ENCODE assay signal across 20 mouse cellular contexts in the genomic region with DNA sequence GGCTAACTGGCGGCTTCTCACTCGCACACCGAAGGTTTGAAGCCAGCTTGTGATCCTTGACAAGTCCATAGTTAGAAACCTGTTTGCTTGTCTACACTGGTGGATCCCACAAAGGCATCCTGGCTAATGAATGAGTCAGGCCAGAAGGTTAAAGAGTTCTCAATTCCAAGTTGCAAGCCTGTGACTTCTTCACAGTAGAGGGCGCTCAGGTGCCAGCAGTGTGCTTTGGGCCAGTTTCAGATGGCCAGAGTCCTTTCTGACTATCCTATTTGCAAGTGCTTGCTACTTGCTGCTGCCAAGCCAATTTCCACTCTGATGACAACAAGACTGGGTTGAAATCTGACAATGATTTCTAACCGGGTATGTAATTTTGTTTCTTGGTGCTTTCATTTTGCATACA. TPM values are rescaled to one million over a fixed set of nuclear protein-coding genes. Genes with fewer than 3 reads are reported as not detected.
A peak's percentile ranks its signal among the peaks of the same experiment; 100 is the strongest.
DNase-seq lines count a peak whose midpoint lies in the region; ATAC-seq and TF ChIP-seq lines count a peak whose summit lies in the region.
"Not testable (repeated sequence)": the region's sequence is repeated elsewhere in the genome, so short reads cannot be mapped to it uniquely, and the experiment has no call there.
"Had no signal": no experiment of that assay in that cellular context is flagged by ENCODE, and none has a peak within 500 bp of the region (broad histone marks: within the 10 kb centered on the region; RNA-seq: fewer than 3 reads in every experiment).

No protein-coding gene starts in this region.

- H3K9ac ChIP-seq in CH12.LX (ENCODE audit: insufficient read depth, low read depth) = not testable (repeated sequence)

- not testable (repeated sequence) for H3K27me3 ChIP-seq in CH12.LX (replicated peaks)

- in situ Hi-C loops in CH12.LX (cut with MboI; ENCODE audit: low pct_ligation_motif_present, low pct_unique_long_range_greater_than_20kb, low sequenced_read_pairs) = not testable (repeated sequence)

- not testable (repeated sequence) for H3K4me3 ChIP-seq in CH12.LX (replicated peaks in 1 of 3; ENCODE audit: low read depth in 2 of 3, low read length in 2 of 3, poor library complexity in 1 of 3)

- H3K79me2 ChIP-seq in CH12.LX (replicated peaks; ENCODE audit: control insufficient read depth, extremely low read depth, insufficient read depth, poor library complexity, severe bottlenecking) = not testable (repeated sequence)

- TF ChIP-seq POLR2A in CH12.LX (IDR thresholded peaks at IDR 0.05; ENCODE audit: low read depth, low read length) = not testable (repeated sequence)

- TF ChIP-seq EP300 in CH12.LX (IDR thresholded peaks at IDR 0.05; ENCODE audit: low read length) = not testable (repeated sequence)

- not testable (repeated sequence) for DNase-seq in CH12.LX (ENCODE audit: extremely low read depth)
- DNase-seq in kidney, adult 11 months = peak; percentile 2

- peak; percentile 83 for ATAC-seq in granulocyte monocyte progenitor cell, adult 5-6 weeks (replicated peaks; ENCODE audit: poor library complexity, severe bottlenecking)
- peak; percentile 86 for ATAC-seq in megakaryocyte progenitor cell, adult 5-6 weeks (replicated peaks; ENCODE audit: poor library complexity)
- ATAC-seq in neutrophil, adult 5-6 weeks (ENCODE audit: extremely low read depth, insufficient number of reproducible peaks, low FRiP score, poor library complexity, severe bottlenecking) = peak; percentile 61; the same call in 1 of the 2 replicates

- peak overlapping the region; percentile 71; the same call in 1 of the 2 replicates for H3K4me2 ChIP-seq in CH12.LX (ENCODE audit: insufficient read depth, low read depth, poor library complexity, severe bottlenecking)

- H3K4me1 ChIP-seq in CH12.LX (ENCODE audit: control insufficient read depth in 1 of 2, insufficient read depth in 2 of 2) = not testable (repeated sequence)

- not testable (repeated sequence) for TF ChIP-seq RAD21 in CH12.LX (IDR thresholded peaks at IDR 0.05; ENCODE audit: low read depth, low read length)

- dilution Hi-C loops in CH12.LX (cut with MboI; ENCODE audit: extremely low pct_ligation_motif_present, extremely low pct_unique_long_range_greater_than_20kb, low sequenced_read_pairs) = not testable (repeated sequence)

- not testable (repeated sequence) for TF ChIP-seq CTCF in CH12.LX (conservative IDR thresholded peaks at IDR 0.05 in 1 of 2, IDR thresholded peaks at IDR 0.05 in 1 of 2; ENCODE audit: low read depth in 2 of 2, low read length in 2 of 2)

- H3K9me3 ChIP-seq in CH12.LX (replicated peaks; ENCODE audit: low read length) = not testable (repeated sequence)

- H3K27ac ChIP-seq in CH12.LX (ENCODE audit: insufficient read depth, low read depth) = not testable (repeated sequence)

- H3K36me3 ChIP-seq in CH12.LX (replicated peaks in 1 of 2; ENCODE audit: control insufficient read depth in 1 of 2, insufficient read depth in 1 of 2, low read length in 1 of 2) = not testable (repeated sequence)

RNA-seq across cellular contexts. Expression of a gene that starts 4.0 kb away (rescaled TPM):
- total RNA-seq in CH12.LX (2012; rRNA removed) (not detected in 2 replicates), CH12.LX (2014; rRNA removed) (not detected in 2 replicates)
- polyA plus RNA-seq in CH12.LX (2012; ENCODE audit: insufficient read length, low read depth) = not detected in 2 replicates
- not detected in 2 replicates for total RNA-seq in granulocyte monocyte progenitor cell, adult 5-6 weeks (2014; fragmentation: Nextera tagmentation)
- not detected in 2 replicates for total RNA-seq in granulocyte monocyte progenitor cell, adult 5-6 weeks (2017)
- not detected in 2 replicates for total RNA-seq in megakaryocyte progenitor cell, adult 5-6 weeks (2015)
- not detected in 2 replicates for total RNA-seq in megakaryocyte progenitor cell, adult 5-6 weeks (2017)
- not detected in 2 replicates for total RNA-seq in neutrophil, adult 5-6 weeks (2017)
- total RNA-seq: adrenal gland, adult 2 months; adrenal gland, postnatal 10 days; adrenal gland, postnatal 25 days; adrenal gland, postnatal 4 days; forebrain, postnatal 0 days; MEL had no signal
- polyA plus RNA-seq: adrenal gland, adult 2 months; brain, embryonic 14.5 days; CD4-positive, CD25-positive, alpha-beta regulatory T cell, adult 4 months; cortical plate, adult 2 months; embryonic facial prominence, embryonic 10.5 days; embryonic facial prominence, embryonic 12.5 days; embryonic facial prominence, embryonic 14.5 days; forebrain, embryonic 11.5 days; forebrain, embryonic 13.5 days; forebrain, embryonic 15.5 days; forebrain, postnatal 0 days had no signal

RNA-seq across cellular contexts. Expression of a gene that starts 30.5 kb away (rescaled TPM):
- total RNA-seq in CH12.LX (2012; rRNA removed) (78.3 and 103 TPM in 2 replicates), CH12.LX (2014; rRNA removed) (6.8 and 7.0 TPM in 2 replicates)
- 12.7 and 14.3 TPM in 2 replicates for polyA plus RNA-seq in CH12.LX (2012; ENCODE audit: insufficient read length, low read depth)
- total RNA-seq in granulocyte monocyte progenitor cell, adult 5-6 weeks (2014; fragmentation: Nextera tagmentation) = not detected in 2 replicates
- total RNA-seq in granulocyte monocyte progenitor cell, adult 5-6 weeks (2017) = not detected in 2 replicates
- not detected in 2 replicates for total RNA-seq in megakaryocyte progenitor cell, adult 5-6 weeks (2015)
- not detected in 2 replicates for total RNA-seq in megakaryocyte progenitor cell, adult 5-6 weeks (2017)
- total RNA-seq in neutrophil, adult 5-6 weeks (2017) = not detected in 2 replicates
- total RNA-seq: adrenal gland, adult 2 months; adrenal gland, postnatal 10 days; adrenal gland, postnatal 25 days; adrenal gland, postnatal 4 days; forebrain, postnatal 0 days; MEL had no signal
- polyA plus RNA-seq: adrenal gland, adult 2 months; brain, embryonic 14.5 days; CD4-positive, CD25-positive, alpha-beta regulatory T cell, adult 4 months; cortical plate, adult 2 months; embryonic facial prominence, embryonic 10.5 days; embryonic facial prominence, embryonic 12.5 days; embryonic facial prominence, embryonic 14.5 days; forebrain, embryonic 11.5 days; forebrain, embryonic 13.5 days; forebrain, embryonic 15.5 days; forebrain, postnatal 0 days had no signal

RNA-seq across cellular contexts. Expression of a gene that starts 52.1 kb away (rescaled TPM):
- total RNA-seq in CH12.LX (2012; rRNA removed) (2.4 and 2.9 TPM in 2 replicates), CH12.LX (2014; rRNA removed) (0.88 TPM in 1 of 2 replicates, not detected in the other)
- 1.7 and 1.9 TPM in 2 replicates for polyA plus RNA-seq in CH12.LX (2012; ENCODE audit: insufficient read length, low read depth)
- not detected in 2 replicates for total RNA-seq in granulocyte monocyte progenitor cell, adult 5-6 weeks (2014; fragmentation: Nextera tagmentation)
- not detected in 2 replicates for total RNA-seq in granulocyte monocyte progenitor cell, adult 5-6 weeks (2017)
- total RNA-seq in megakaryocyte progenitor cell, adult 5-6 weeks (2015) = not detected in 2 replicates
- total RNA-seq in megakaryocyte progenitor cell, adult 5-6 weeks (2017) = not detected in 2 replicates
- total RNA-seq in neutrophil, adult 5-6 weeks (2017) = not detected in 2 replicates
- total RNA-seq: adrenal gland, adult 2 months; adrenal gland, postnatal 10 days; adrenal gland, postnatal 25 days; adrenal gland, postnatal 4 days; forebrain, postnatal 0 days; MEL had no signal
- polyA plus RNA-seq: adrenal gland, adult 2 months; brain, embryonic 14.5 days; CD4-positive, CD25-positive, alpha-beta regulatory T cell, adult 4 months; cortical plate, adult 2 months; embryonic facial prominence, embryonic 10.5 days; embryonic facial prominence, embryonic 12.5 days; embryonic facial prominence, embryonic 14.5 days; forebrain, embryonic 11.5 days; forebrain, embryonic 13.5 days; forebrain, embryonic 15.5 days; forebrain, postnatal 0 days had no signal
